Mouse (Mus musculus) erythroblast, embryonic 14.5 days (primary cell): ENCODE data around the gene Psd4.

ENCODE experiments used
- GATA1 ChIP-seq: IDR thresholded peaks from 2 replicates; pipeline ENCODE4 v1.6.1; 2012; ENCODE audit warnings: low read length, inconsistent platforms, mixed read lengths
- TAL1 ChIP-seq: IDR thresholded peaks from 3 replicates; pipeline ENCODE4 v1.6.1; 2012; ENCODE audit warnings: low read length, inconsistent platforms, mixed read lengths

- TF ChIP-seq TAL1 (no peak), GATA1 (no peak)
Measured at GRCm38 (mm10) chr2:24440056-24440455, 72.7 kb downstream of the Psd4 start.
